Mouse (Mus musculus): ENCODE results near the gene Slc18a2. TPM values are rescaled to one million over a fixed set of nuclear protein-coding genes. Genes with fewer than 3 reads are reported as not detected.

The Slc18a2 gene
- total RNA-seq (2023), result under 1 TPM in 1 of 2 experiments, not detected in 1; 0.21 TPM

DNA sequence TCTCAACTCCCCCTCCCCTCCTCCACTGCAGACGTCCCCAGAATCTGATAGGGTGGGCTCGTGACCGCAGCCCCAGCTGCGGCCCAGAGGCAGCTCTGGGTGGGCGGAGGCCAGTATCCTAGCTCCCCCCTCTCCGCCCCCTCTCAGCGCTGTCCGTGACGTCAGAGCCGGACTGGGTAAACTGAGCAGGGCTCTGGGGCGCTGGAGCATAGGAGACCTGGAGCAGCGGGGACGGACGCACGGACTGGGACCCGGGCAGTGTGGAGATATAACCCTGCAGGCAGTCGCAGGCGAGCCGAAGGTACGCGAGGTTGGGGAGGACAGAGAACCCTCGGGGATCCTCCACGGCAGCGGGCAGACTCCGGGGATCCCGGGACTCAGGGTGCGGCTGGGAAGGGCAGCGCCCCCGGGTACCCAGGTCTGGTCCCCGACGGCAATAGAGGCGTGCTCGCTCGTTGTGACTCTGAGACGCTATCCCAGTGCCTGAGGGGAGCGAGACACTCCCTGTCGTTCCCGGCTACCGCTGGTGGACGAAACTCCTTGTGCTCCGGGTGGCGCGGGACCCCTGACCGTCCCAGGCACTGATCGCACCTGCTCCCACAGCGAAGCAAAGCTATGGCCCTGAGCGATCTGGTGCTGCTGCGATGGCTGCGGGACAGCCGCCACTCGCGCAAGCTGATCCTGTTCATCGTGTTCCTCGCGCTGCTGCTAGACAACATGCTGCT is at the start of gene Slc18a2:
TSS of gene Slc18a2 (plus strand) at position 179 of the 725 bp plus-strand sequence.

DNA sequence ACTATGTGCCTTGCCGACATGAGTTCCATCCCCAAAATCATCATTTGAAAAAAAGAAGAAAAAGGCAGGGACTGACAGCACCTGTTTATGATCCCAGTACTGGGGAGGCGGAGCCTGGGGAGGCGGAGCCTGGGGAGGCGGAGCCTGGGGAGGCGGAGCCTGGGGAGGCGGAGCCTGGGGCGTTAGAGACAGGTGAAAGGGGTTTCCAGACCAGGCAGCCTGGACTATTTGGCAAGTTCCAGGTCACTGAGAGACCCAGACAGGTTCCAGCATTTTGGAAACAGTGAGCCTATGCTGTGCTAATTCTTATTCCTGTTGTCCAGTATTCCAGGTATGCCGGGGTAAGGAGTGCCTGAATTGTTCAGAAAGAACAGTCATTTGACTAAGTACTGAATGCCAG is 41.7 kb upstream of the Slc18a2 start, which contains the start of gene Kcnk18:
TSS of gene Kcnk18 (plus strand) at position 224 of the 400 bp plus-strand sequence.

DNA sequence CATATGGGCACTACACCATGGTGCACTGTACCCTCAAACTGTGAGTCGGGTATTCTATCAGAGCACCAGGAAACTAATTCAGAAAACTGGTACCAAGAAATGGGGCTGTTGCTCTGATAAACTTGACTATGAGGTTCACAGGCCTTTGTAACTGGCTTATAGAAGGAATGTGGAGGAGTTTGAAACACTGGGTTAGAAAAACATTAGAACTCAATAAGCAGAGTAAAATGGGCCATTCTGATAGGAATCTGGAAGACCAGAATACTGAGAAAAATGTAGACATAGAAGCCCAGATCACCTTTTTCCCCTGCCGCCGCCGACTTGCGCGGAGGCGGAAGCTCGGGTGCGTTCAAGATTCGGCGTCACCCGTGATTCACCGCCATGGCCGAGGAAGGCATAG is 61.3 kb downstream of the Slc18a2 start, which contains the start of gene Rps12-ps3:
TSS of gene Rps12-ps3 (plus strand) at position 301 of the 400 bp plus-strand sequence.

Other genes with a start within 250 kb of the Slc18a2 start
- 10 to 100 TPM; 13.4 to 17.9 TPM for gene Shtn1, start 184.8 kb upstream of the Slc18a2 start, total RNA-seq (2023)
- gene Vax1, start 90.8 kb upstream of the Slc18a2 start, total RNA-seq (2023), result not detected
- gene Kcnk18, start 41.7 kb upstream of the Slc18a2 start, total RNA-seq (2023), result not detected
- 100 to 1,000 TPM; 909 to 975 TPM for gene Rps12-ps3, start 61.4 kb downstream of the Slc18a2 start, total RNA-seq (2023)
- gene Pdzd8, start 84.9 kb downstream of the Slc18a2 start, total RNA-seq (2023), result 10 to 100 TPM; 36.0 to 36.2 TPM
- gene Emx2, start 197.5 kb downstream of the Slc18a2 start, total RNA-seq (2023), result not detected